Mouse (Mus musculus) megakaryocyte, embryonic 14.5 days (primary cell): Measurements from ENCODE around the gene Galntl6. TPM values are rescaled to one million over a fixed set of nuclear protein-coding genes. Genes with fewer than 3 reads are reported as not detected.

Experiments used
- H3K27me3 ChIP-seq: replicated peaks from 2 replicates; pipeline ENCODE3; 2012; ENCODE audit warnings: inconsistent platforms
- H3K36me3 ChIP-seq: replicated peaks from 2 replicates; pipeline ENCODE3; 2012; ENCODE audit warnings: low read length, inconsistent platforms, mixed read lengths
- H3K4me1 ChIP-seq: 2 replicates; pipeline ENCODE4 v1.6.1; 2012; ENCODE audit warnings: inconsistent platforms
- H3K4me3 ChIP-seq: replicated peaks from 2 replicates; pipeline ENCODE3; 2012; ENCODE audit warnings: moderate library complexity, mild to moderate bottlenecking, inconsistent platforms
- H3K9me3 ChIP-seq: 2 replicates; pipeline ENCODE4 v1.6.1; 2012; ENCODE audit warnings: inconsistent platforms
- FLI1 ChIP-seq: IDR thresholded peaks from 2 replicates; pipeline ENCODE4 v1.6.1; 2012; ENCODE audit warnings: low read length, inconsistent platforms, mixed read lengths
- GATA1 ChIP-seq: IDR thresholded peaks from 3 replicates; pipeline ENCODE4 v1.6.1; 2012; ENCODE audit warnings: mixed read lengths, low read length, inconsistent platforms, borderline replicate concordance
- polyA plus RNA-seq: library from polyadenylated mRNA; stranded (reverse); fragments of >175 nt; gene quantifications from 2 replicates; pipeline ENCODE4 v1.2.3, GENCODE M21; 2012; ENCODE audit warnings: low replicate concordance; ENCODE audit not compliant: insufficient read depth

Gene Galntl6
- polyA plus RNA-seq, 1 experiment, result not detected

GRCm38 (mm10) chr8:58313482-58313881 is 599.0 kb downstream of the Galntl6 start:
- no peaks in the 10 kb centered on the region for H3K9me3 ChIP-seq
- no peak for TF ChIP-seq FLI1
- no peak for TF ChIP-seq GATA1
- no peaks in the 10 kb centered on the region for H3K4me1 ChIP-seq
- no peaks in the 10 kb centered on the region for H3K27me3 ChIP-seq
- H3K36me3 ChIP-seq, result no peaks in the 10 kb centered on the region
- no peak overlapping the region for H3K4me3 ChIP-seq

GRCm38 (mm10) chr8:58291487-58291886 is 621.0 kb downstream of the Galntl6 start:
- H3K9me3 ChIP-seq, result no peaks in the 10 kb centered on the region

GRCm38 (mm10) chr8:58290080-58290479 is 622.4 kb downstream of the Galntl6 start:
- no peak overlapping the region for H3K4me3 ChIP-seq
- no peaks in the 10 kb centered on the region for H3K4me1 ChIP-seq
- no peaks in the 10 kb centered on the region for H3K36me3 ChIP-seq
- no peaks in the 10 kb centered on the region for H3K27me3 ChIP-seq
- no peaks in the 10 kb centered on the region for H3K9me3 ChIP-seq
- TF ChIP-seq GATA1, result no peak
- TF ChIP-seq FLI1, result no peak

More at GRCm38 (mm10) chr8:58291487-58291886, 621.0 kb downstream of the Galntl6 start:
- Histone ChIP-seq H3K4me1 (no peaks in the 10 kb centered on the region), H3K27me3 (no peaks in the 10 kb centered on the region), H3K36me3 (no peaks in the 10 kb centered on the region), H3K4me3 (no peak overlapping the region)
- TF ChIP-seq FLI1, result no peak
- no peak for TF ChIP-seq GATA1

- Histone ChIP-seq H3K4me1 (no peaks in the 10 kb centered on the region), H3K36me3 (no peaks in the 10 kb centered on the region), H3K27me3 (no peaks in the 10 kb centered on the region), H3K4me3 (no peak overlapping the region), H3K9me3 (no peaks in the 10 kb centered on the region)
- TF ChIP-seq FLI1, result no peak
- TF ChIP-seq GATA1, result no peak
These were observed 647.0 kb downstream of the Galntl6 start for GRCm38 (mm10) chr8:58265485-58265884.

GRCm38 (mm10) chr8:58258577-58259315 is 653.7 kb downstream of the Galntl6 start:
- Histone ChIP-seq H3K9me3 (no peaks in the 10 kb centered on the region), H3K27me3 (no peaks in the 10 kb centered on the region), H3K36me3 (no peaks in the 10 kb centered on the region), H3K4me3 (no peak overlapping the region), H3K4me1 (no peaks in the 10 kb centered on the region)
- TF ChIP-seq GATA1 (no peak), FLI1 (no peak)

- Histone ChIP-seq H3K4me3 (no peak overlapping the region), H3K9me3 (no peaks in the 10 kb centered on the region), H3K27me3 (no peaks in the 10 kb centered on the region), H3K36me3 (no peaks in the 10 kb centered on the region), H3K4me1 (no peaks in the 10 kb centered on the region)
- TF ChIP-seq FLI1 (no peak), GATA1 (no peak)
These were observed 658.8 kb downstream of the Galntl6 start for GRCm38 (mm10) chr8:58253620-58254019.

- H3K27me3 ChIP-seq, result no peaks in the 10 kb centered on the region
- H3K36me3 ChIP-seq, result no peaks in the 10 kb centered on the region
- H3K4me3 ChIP-seq, result no peak overlapping the region
- no peaks in the 10 kb centered on the region for H3K4me1 ChIP-seq
- no peaks in the 10 kb centered on the region for H3K9me3 ChIP-seq
- TF ChIP-seq GATA1 (no peak), FLI1 (no peak)
These were observed 667.6 kb downstream of the Galntl6 start for GRCm38 (mm10) chr8:58244830-58245229.

GRCm38 (mm10) chr8:58234220-58234619 is 678.2 kb downstream of the Galntl6 start:
- H3K27me3 ChIP-seq, result no peaks in the 10 kb centered on the region
- no peaks in the 10 kb centered on the region for H3K36me3 ChIP-seq
- no peaks in the 10 kb centered on the region for H3K4me1 ChIP-seq
- no peaks in the 10 kb centered on the region for H3K9me3 ChIP-seq
- TF ChIP-seq GATA1 (no peak), FLI1 (no peak)
- no peak overlapping the region for H3K4me3 ChIP-seq

- TF ChIP-seq FLI1, result no peak
- no peak for TF ChIP-seq GATA1
- Histone ChIP-seq H3K4me3 (no peak overlapping the region), H3K9me3 (0 out of 2 replicates have a peak, but pooled peaks cover 3% of the 10 kb centered on the region), H3K36me3 (no peaks in the 10 kb centered on the region), H3K4me1 (no peaks in the 10 kb centered on the region), H3K27me3 (no peaks in the 10 kb centered on the region)
These were observed 683.7 kb downstream of the Galntl6 start for GRCm38 (mm10) chr8:58228725-58229124.

- H3K4me3 ChIP-seq, result no peak overlapping the region
- TF ChIP-seq GATA1, result no peak
- TF ChIP-seq FLI1, result no peak
- H3K27me3 ChIP-seq, result no peaks in the 10 kb centered on the region
- no peaks in the 10 kb centered on the region for H3K4me1 ChIP-seq
- H3K9me3 ChIP-seq, result peaks cover 2% of the 10 kb centered on the region; the same call in 1 of the 2 replicates
- no peaks in the 10 kb centered on the region for H3K36me3 ChIP-seq
These were observed 694.6 kb downstream of the Galntl6 start for GRCm38 (mm10) chr8:58217885-58218284.
